In the genomic region with DNA sequence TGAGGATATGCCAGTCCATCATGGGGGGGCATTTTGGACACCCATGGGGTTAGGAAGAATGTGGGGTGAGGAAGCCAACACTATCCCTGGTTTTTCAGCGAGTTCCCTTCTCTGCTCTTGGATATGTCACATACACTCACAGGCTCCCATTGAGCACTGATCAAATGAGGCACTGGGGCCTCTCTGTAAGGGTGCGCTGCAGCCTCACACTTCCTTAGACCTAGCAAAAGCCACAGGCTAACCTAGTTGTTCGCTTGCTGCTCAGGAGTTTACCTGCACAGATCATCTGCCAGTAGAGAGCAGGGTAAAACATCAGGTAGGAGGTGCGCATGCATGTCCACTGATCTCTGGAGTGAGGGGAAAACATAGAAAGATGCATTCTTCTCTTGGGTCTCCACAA, we compare ENCODE assay signal across 18 mouse cellular contexts.
DNase-seq lines count a peak whose midpoint lies in the region; ATAC-seq and TF ChIP-seq lines count a peak whose summit lies in the region.
"Had no signal": no experiment of that assay in that cellular context is flagged by ENCODE, and none has a peak within 500 bp of the region (broad histone marks: within the 10 kb centered on the region; RNA-seq: fewer than 3 reads in every experiment).

No protein-coding gene starts in this region.

- no peak for TF ChIP-seq EP300 in heart, postnatal 0 days (IDR thresholded peaks at IDR 0.05; ENCODE audit: low read depth)
- no peak for TF ChIP-seq EP300 in lung, postnatal 0 days (IDR thresholded peaks at IDR 0.05)

- no peaks in the 10 kb centered on the region for H3K36me3 ChIP-seq in heart, postnatal 0 days (replicated peaks; ENCODE audit: control insufficient read depth, insufficient read depth, low read length)
- no peaks in the 10 kb centered on the region for H3K36me3 ChIP-seq in lung, postnatal 0 days (ENCODE audit: insufficient read depth, low read length)
- H3K36me3 ChIP-seq: embryonic facial prominence, embryonic 13.5 days; limb, embryonic 12.5 days; lung, embryonic 15.5 days had no signal

- H3K4me3 ChIP-seq in gastrocnemius, adult 2 months: no peak overlapping the region
- H3K4me3 ChIP-seq in heart, postnatal 0 days (ENCODE audit: low read depth, low read length): no peak overlapping the region
- no peak overlapping the region for H3K4me3 ChIP-seq in embryonic fibroblast, embryonic 13.5 days (ENCODE audit: insufficient read depth, low read length)
- no peak overlapping the region for H3K4me3 ChIP-seq in lung, adult 2 months (replicated peaks; ENCODE audit: extremely low read depth, low read depth, low read length)
- no peak overlapping the region for H3K4me3 ChIP-seq in lung, postnatal 0 days (ENCODE audit: low read depth, low read length)
- H3K4me3 ChIP-seq: embryonic facial prominence, embryonic 13.5 days; limb, embryonic 12.5 days; lung, embryonic 15.5 days had no signal

- H3K4me1 ChIP-seq in heart, postnatal 0 days (ENCODE audit: control insufficient read depth, insufficient read depth): peaks cover 30% of the 10 kb centered on the region
- H3K4me1 ChIP-seq in embryonic fibroblast, embryonic 13.5 days (ENCODE audit: control insufficient read depth, insufficient read depth, low read length): peaks cover 25% of the 10 kb centered on the region
- peaks cover 16% of the 10 kb centered on the region for H3K4me1 ChIP-seq in lung, adult 2 months (ENCODE audit: control insufficient read depth, insufficient read depth, low read length)
- H3K4me1 ChIP-seq in lung, postnatal 0 days (ENCODE audit: insufficient read depth, low read depth, low read length): peaks cover 3% of the 10 kb centered on the region; the same call in 1 of the 2 replicates

- no peak overlapping the region for H3K9ac ChIP-seq in heart, postnatal 0 days (replicated peaks; ENCODE audit: low read depth, low read length)
- no peak overlapping the region for H3K9ac ChIP-seq in lung, postnatal 0 days (replicated peaks; ENCODE audit: low read depth)
- H3K9ac ChIP-seq: embryonic facial prominence, embryonic 13.5 days; limb, embryonic 12.5 days; lung, embryonic 15.5 days had no signal

- H3K27me3 ChIP-seq in heart, postnatal 0 days (ENCODE audit: control insufficient read depth, insufficient read depth, low read length): no peaks in the 10 kb centered on the region
- no peaks in the 10 kb centered on the region for H3K27me3 ChIP-seq in lung, postnatal 0 days (replicated peaks; ENCODE audit: insufficient read depth, low read length)
- H3K27me3 ChIP-seq: embryonic facial prominence, embryonic 13.5 days; limb, embryonic 12.5 days; lung, embryonic 15.5 days; Patski had no signal

- TF ChIP-seq POLR2A in embryonic fibroblast, embryonic 13.5 days (IDR thresholded peaks at IDR 0.05; ENCODE audit: low read depth, low read length): no peak
- TF ChIP-seq POLR2A in lung, adult 2 months (IDR thresholded peaks at IDR 0.05; ENCODE audit: borderline replicate concordance, extremely low read depth, low read depth, low read length): no peak

- peak overlapping the region; percentile 85 for H3K27ac ChIP-seq in gastrocnemius, adult 2 months
- H3K27ac ChIP-seq in heart, postnatal 0 days (ENCODE audit: low read depth): peak overlapping the region; percentile 39
- H3K27ac ChIP-seq in embryonic fibroblast, embryonic 13.5 days (ENCODE audit: insufficient read depth, low read length): peak overlapping the region; percentile 95
- H3K27ac ChIP-seq in lung, postnatal 0 days (ENCODE audit: low read length): no peak overlapping the region
- H3K27ac ChIP-seq: embryonic facial prominence, embryonic 13.5 days; limb, embryonic 12.5 days; lung, embryonic 15.5 days had no signal

- no peak for TF ChIP-seq CTCF in gastrocnemius, adult 2 months (IDR thresholded peaks at IDR 0.05)
- no peak for TF ChIP-seq CTCF in heart, postnatal 0 days (IDR thresholded peaks at IDR 0.05; ENCODE audit: low read depth)
- TF ChIP-seq CTCF in embryonic fibroblast, embryonic 13.5 days (IDR thresholded peaks at IDR 0.05; ENCODE audit: borderline replicate concordance, insufficient read depth, low read length): no peak
- TF ChIP-seq CTCF in lung, adult 2 months (IDR thresholded peaks at IDR 0.05; ENCODE audit: insufficient read depth, low read length): no peak
- TF ChIP-seq CTCF in lung, postnatal 0 days (IDR thresholded peaks at IDR 0.05): no peak

- WGBS in heart, postnatal 0 days: 76% methylated on average over 4 of the region's 4 CpGs
- WGBS in lung, adult 2 months: 80% methylated on average over 4 of the region's 4 CpGs
- WGBS in lung, postnatal 0 days: 86% methylated on average over 4 of the region's 4 CpGs

- no peaks in the 10 kb centered on the region for H3K9me3 ChIP-seq in heart, postnatal 0 days (replicated peaks; ENCODE audit: control insufficient read depth, low read length)
- H3K9me3 ChIP-seq in lung, postnatal 0 days (ENCODE audit: low read length): no peaks in the 10 kb centered on the region
- H3K9me3 ChIP-seq: embryonic facial prominence, embryonic 13.5 days; limb, embryonic 12.5 days; lung, embryonic 15.5 days had no signal

- ATAC-seq in heart, postnatal 0 days (ENCODE audit: insufficient read depth, low read depth): no peak
- ATAC-seq in megakaryocyte-erythroid progenitor cell, adult 5-6 weeks (replicated peaks; ENCODE audit: low FRiP score, low TSS enrichment, poor library complexity, severe bottlenecking): peak; percentile 21; the same call in 1 of the 2 replicates
- no peak for ATAC-seq in lung, postnatal 0 days
- ATAC-seq: forebrain, embryonic 16.5 days; hindbrain, embryonic 16.5 days; Patski had no signal

- intact Hi-C loops in gastrocnemius, adult 2 months (cut with DNase I): loop anchor here (5.0 to 10.0 kb wide), 2 partner anchors 90 to 168 kb away; no protein-coding TSS in a partner anchor
- intact Hi-C loops in gastrocnemius, postnatal 14 days (cut with DNase I; ENCODE audit: low total_unique reads): no loop called here

- H3K4me2 ChIP-seq in heart, postnatal 0 days (ENCODE audit: low read depth, low read length): no peak overlapping the region
- H3K4me2 ChIP-seq in lung, postnatal 0 days (replicated peaks; ENCODE audit: low read depth, low read length): no peak overlapping the region
- H3K4me2 ChIP-seq: embryonic facial prominence, embryonic 13.5 days; limb, embryonic 12.5 days; lung, embryonic 15.5 days had no signal

- DNase-seq in gastrocnemius, adult 2 months: no peak
- DNase-seq in gastrocnemius, postnatal 14 days: no peak
- DNase-seq in heart, postnatal 0 days (ENCODE audit: low spot score): no peak
- no peak for DNase-seq in heart, postnatal 4 days
- no peak for DNase-seq in lung, adult 2 months
- DNase-seq in lung, postnatal 0 days (ENCODE audit: low spot score): no peak
- DNase-seq: adrenal gland, adult 8-10 months; cerebellum, postnatal 14 days; retina, postnatal 1 day; thymus, postnatal 36 days had no signal
